Mouse (Mus musculus): ENCODE measurements at regions not wholly inside any gene's neighbourhood (a gene's known extent, or its start where the extent isn't known, plus 50 kb on each side); places are given as distances from the start of the nearest gene placed in this dataset.

DNA sequence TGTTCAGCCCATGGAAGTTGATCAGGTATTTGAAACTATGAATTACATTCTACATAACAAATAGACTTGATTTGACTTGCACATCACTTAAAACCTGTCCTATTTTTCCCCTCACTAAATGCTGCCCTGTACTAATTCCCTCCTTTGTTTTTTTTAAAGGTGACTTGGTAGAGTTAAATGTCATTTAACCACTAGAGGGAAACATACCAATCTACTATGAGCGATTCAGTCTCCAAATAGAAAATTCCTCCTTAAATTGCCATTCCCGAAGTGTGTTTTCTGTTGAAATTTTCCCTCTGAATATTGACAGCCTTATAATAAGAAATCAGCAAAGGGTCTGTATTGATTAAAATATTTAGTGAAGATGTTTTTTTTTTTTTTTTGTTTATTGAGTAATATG is 653.4 kb downstream of the Epha7 start:
- 55% methylated on average over 2 of the region's 2 CpGs for WGBS
- no peaks in the 10 kb centered on the region for H3K27me3 ChIP-seq (ENCODE audit: control insufficient read depth, insufficient read depth, low read length)
- H3K4me3 ChIP-seq (ENCODE audit: control insufficient read depth in 1 of 2, insufficient read depth in 1 of 2, low read depth in 1 of 2, low read length in 2 of 2): no peak overlapping the region
- ATAC-seq (ENCODE audit: insufficient number of reproducible peaks, insufficient read depth, low FRiP score, low read depth): no peak
- H3K4me2 ChIP-seq (ENCODE audit: low read length): no peak overlapping the region
- H3K9me3 ChIP-seq (ENCODE audit: control insufficient read depth, low read length): no peaks in the 10 kb centered on the region
- no peaks in the 10 kb centered on the region for H3K4me1 ChIP-seq (ENCODE audit: control insufficient read depth in 2 of 2, insufficient read depth in 2 of 2, low read length in 2 of 2)
- no peaks in the 10 kb centered on the region for H3K36me3 ChIP-seq (ENCODE audit: control insufficient read depth, insufficient read depth, low read length)
- H3K9ac ChIP-seq (ENCODE audit: low read length): no peak overlapping the region
- no peak overlapping the region for H3K27ac ChIP-seq (replicated peaks in 1 of 2; ENCODE audit: control insufficient read depth in 1 of 2, insufficient read depth in 1 of 2, low read depth in 2 of 2, low read length in 2 of 2)

DNA sequence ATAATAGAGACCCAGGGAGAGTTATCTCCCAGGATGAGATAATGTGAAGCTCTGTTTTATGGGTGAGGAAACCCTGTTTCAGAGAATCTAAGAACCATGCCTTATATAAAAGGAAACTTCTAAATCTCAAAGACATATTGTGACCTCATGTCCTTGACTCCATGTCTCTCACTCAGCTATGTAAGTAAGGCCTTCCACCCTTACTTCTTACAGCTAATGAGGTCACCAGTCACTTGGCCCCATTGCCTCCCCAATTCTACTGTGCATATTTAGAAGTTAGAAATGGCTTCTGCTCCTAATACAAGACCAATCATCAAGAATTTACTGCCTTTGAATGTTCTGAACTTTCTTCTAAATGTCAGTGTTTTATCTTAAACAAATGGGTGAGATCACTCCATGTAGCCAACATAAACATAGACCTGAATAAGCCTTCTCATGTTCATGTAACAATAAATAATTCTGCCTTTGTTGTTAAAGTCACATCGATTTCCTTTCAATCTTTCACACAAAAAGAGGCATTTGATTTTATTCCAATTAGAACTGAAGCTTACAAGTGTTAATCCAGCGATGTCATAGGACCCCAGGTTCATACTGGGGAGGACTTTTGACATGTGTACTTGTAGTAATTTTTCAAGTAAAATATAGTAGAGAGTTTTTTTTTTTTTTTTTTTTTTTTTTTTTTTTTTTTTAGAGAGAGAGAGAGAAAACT is 667.6 kb downstream of the Epha7 start:
- 58% methylated on average over 2 of the region's 2 CpGs for WGBS
- no peak overlapping the region for H3K9ac ChIP-seq (ENCODE audit: low read length)
- H3K4me2 ChIP-seq (ENCODE audit: low read length): no peak overlapping the region
- H3K4me1 ChIP-seq (ENCODE audit: control insufficient read depth in 2 of 2, insufficient read depth in 2 of 2, low read length in 2 of 2): no peaks in the 10 kb centered on the region
- H3K27ac ChIP-seq (replicated peaks in 1 of 2; ENCODE audit: control insufficient read depth in 1 of 2, insufficient read depth in 1 of 2, low read depth in 2 of 2, low read length in 2 of 2): 0 out of 4 replicates have a peak overlapping the region, but pooled peaks of 1 of the 2 experiments have one; percentile 9
- ATAC-seq (ENCODE audit: insufficient number of reproducible peaks, insufficient read depth, low FRiP score, low read depth): no peak
- H3K27me3 ChIP-seq (ENCODE audit: control insufficient read depth, insufficient read depth, low read length): no peaks in the 10 kb centered on the region
- no peaks in the 10 kb centered on the region for H3K36me3 ChIP-seq (ENCODE audit: control insufficient read depth, insufficient read depth, low read length)
- no peak overlapping the region for H3K4me3 ChIP-seq (ENCODE audit: control insufficient read depth in 1 of 2, insufficient read depth in 1 of 2, low read depth in 1 of 2, low read length in 2 of 2)
- no peaks in the 10 kb centered on the region for H3K9me3 ChIP-seq (ENCODE audit: control insufficient read depth, low read length)

DNA sequence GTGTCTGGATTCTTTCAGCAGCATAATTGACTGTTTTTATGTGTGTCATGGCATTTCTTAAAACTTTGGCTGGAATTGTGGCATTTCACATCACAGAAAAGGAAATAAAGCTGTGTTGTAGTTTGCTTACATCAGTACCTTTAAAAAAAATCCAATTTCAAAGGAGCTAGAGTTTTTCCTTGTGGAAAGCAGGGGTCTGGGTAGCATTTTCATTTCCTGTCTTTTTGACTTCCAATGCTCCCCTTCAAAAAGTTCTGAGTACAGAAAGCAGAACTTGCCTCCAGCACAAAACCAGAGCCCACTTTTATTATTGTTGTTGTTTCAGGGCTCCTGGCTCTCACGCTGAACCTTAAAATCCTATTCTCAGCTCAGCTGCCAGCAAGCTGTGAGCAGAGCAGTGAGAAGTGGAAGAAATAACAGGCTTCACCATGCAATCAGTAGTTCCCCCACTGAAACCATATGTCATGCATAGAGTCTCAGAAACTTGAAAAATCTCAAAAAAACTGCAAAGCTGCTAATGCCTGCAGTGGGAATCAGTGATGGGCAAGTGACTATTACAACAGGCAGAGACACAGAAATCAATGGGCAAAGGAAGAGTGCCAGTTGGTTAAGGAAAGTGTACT is 668.3 kb downstream of the Epha7 start:
- no peak overlapping the region for H3K4me2 ChIP-seq (ENCODE audit: low read length)
- no peaks in the 10 kb centered on the region for H3K9me3 ChIP-seq (ENCODE audit: control insufficient read depth, low read length)
- no peak for ATAC-seq (ENCODE audit: insufficient number of reproducible peaks, insufficient read depth, low FRiP score, low read depth)
- no peaks in the 10 kb centered on the region for H3K4me1 ChIP-seq (ENCODE audit: control insufficient read depth in 2 of 2, insufficient read depth in 2 of 2, low read length in 2 of 2)
- H3K4me3 ChIP-seq (ENCODE audit: control insufficient read depth in 1 of 2, insufficient read depth in 1 of 2, low read depth in 1 of 2, low read length in 2 of 2): no peak overlapping the region
- no peaks in the 10 kb centered on the region for H3K27me3 ChIP-seq (ENCODE audit: control insufficient read depth, insufficient read depth, low read length)
- WGBS: 37% methylated on average over 1 of the region's 1 CpGs
- no peak overlapping the region for H3K9ac ChIP-seq (ENCODE audit: low read length)
- peak overlapping the region in 1 of 2 experiments; percentile 17; a peak in 1 of 4 replicates for H3K27ac ChIP-seq (replicated peaks in 1 of 2; ENCODE audit: control insufficient read depth in 1 of 2, insufficient read depth in 1 of 2, low read depth in 2 of 2, low read length in 2 of 2)
- H3K36me3 ChIP-seq (ENCODE audit: control insufficient read depth, insufficient read depth, low read length): no peaks in the 10 kb centered on the region

DNA sequence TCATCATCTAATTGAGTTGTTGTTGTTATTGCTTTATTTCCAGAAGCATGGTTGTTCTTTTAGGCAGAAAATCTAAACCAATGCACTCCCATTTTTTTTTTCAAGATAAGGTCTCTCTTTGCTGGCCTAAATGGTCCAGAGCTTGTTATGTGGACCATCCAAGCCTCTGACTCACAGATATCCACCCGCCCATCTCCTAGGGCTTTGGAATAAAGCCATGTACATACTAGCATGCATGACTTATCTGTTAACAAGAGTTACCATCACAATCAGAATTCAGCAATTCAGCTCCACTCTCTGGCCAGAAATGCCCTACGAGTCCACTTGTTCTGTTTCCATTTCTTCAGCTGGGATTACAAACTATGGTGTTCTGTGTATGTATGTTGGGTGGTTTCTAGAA is 669.5 kb downstream of the Epha7 start:
- H3K36me3 ChIP-seq (ENCODE audit: control insufficient read depth, insufficient read depth, low read length): no peaks in the 10 kb centered on the region
- no peak for ATAC-seq (ENCODE audit: insufficient number of reproducible peaks, insufficient read depth, low FRiP score, low read depth)
- H3K4me2 ChIP-seq (ENCODE audit: low read length): no peak overlapping the region
- no peaks in the 10 kb centered on the region for H3K9me3 ChIP-seq (ENCODE audit: control insufficient read depth, low read length)
- no peaks in the 10 kb centered on the region for H3K4me1 ChIP-seq (ENCODE audit: control insufficient read depth in 2 of 2, insufficient read depth in 2 of 2, low read length in 2 of 2)
- H3K27me3 ChIP-seq (ENCODE audit: control insufficient read depth, insufficient read depth, low read length): no peaks in the 10 kb centered on the region
- WGBS: 74% methylated on average over 2 of the region's 2 CpGs
- H3K27ac ChIP-seq (replicated peaks in 1 of 2; ENCODE audit: control insufficient read depth in 1 of 2, insufficient read depth in 1 of 2, low read depth in 2 of 2, low read length in 2 of 2): no peak overlapping the region
- no peak overlapping the region for H3K9ac ChIP-seq (ENCODE audit: low read length)
- no peak overlapping the region for H3K4me3 ChIP-seq (ENCODE audit: control insufficient read depth in 1 of 2, insufficient read depth in 1 of 2, low read depth in 1 of 2, low read length in 2 of 2)

DNA sequence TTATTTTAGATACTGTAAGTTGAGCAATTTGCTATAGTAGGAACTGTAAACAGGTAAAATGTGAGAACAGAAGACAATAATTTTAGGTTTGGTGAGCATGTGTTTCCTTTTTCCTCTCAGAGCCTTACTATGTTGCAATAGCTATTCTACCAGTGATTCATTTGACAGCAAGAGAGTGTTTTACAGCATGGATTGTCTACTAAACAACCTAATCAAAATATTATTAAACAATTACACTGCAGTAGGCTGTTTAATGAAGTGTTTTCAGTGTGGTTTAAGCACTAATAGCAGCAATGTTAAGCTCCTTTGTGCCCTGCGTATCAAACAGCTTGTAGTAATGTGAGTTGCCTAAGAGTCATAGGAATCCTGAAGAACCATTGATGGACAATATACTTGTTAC is 687.9 kb downstream of the Epha7 start:
- Histone ChIP-seq H3K27ac (replicated peaks in 1 of 2; ENCODE audit: control insufficient read depth in 1 of 2, insufficient read depth in 1 of 2, low read depth in 2 of 2, low read length in 2 of 2) (no peak overlapping the region), H3K9ac (ENCODE audit: low read length) (no peak overlapping the region), H3K36me3 (ENCODE audit: control insufficient read depth, insufficient read depth, low read length) (no peaks in the 10 kb centered on the region), H3K27me3 (ENCODE audit: control insufficient read depth, insufficient read depth, low read length) (no peaks in the 10 kb centered on the region), H3K4me3 (ENCODE audit: control insufficient read depth in 1 of 2, insufficient read depth in 1 of 2, low read depth in 1 of 2, low read length in 2 of 2) (no peak overlapping the region), H3K4me2 (ENCODE audit: low read length) (no peak overlapping the region), H3K9me3 (ENCODE audit: control insufficient read depth, low read length) (no peaks in the 10 kb centered on the region), H3K4me1 (ENCODE audit: control insufficient read depth in 2 of 2, insufficient read depth in 2 of 2, low read length in 2 of 2) (no peaks in the 10 kb centered on the region)
- WGBS: 86% methylated on average over 1 of the region's 1 CpGs
- no peak for ATAC-seq (ENCODE audit: insufficient number of reproducible peaks, insufficient read depth, low FRiP score, low read depth)

DNA sequence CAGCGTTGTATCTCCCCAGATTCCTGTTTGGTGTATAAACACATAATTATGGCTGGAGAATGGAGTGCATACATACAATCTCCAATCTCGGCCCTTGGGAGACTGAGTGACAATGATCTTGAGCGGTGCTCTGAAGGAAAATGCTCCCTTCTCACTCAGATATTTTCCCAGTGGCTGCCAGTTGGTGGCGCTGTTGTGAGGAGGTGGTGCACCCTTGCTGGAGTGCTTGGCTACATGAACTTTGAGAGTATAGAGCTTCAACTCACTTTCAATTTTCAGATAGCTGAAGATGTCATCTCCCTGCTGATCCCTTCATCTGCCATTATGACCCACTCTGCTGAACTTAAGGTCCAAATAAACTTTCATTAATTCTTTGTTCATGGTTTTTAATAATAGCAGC is 712.1 kb downstream of the Epha7 start:
- no peak overlapping the region for H3K27ac ChIP-seq (replicated peaks in 1 of 2; ENCODE audit: control insufficient read depth in 1 of 2, insufficient read depth in 1 of 2, low read depth in 2 of 2, low read length in 2 of 2)
- H3K9me3 ChIP-seq (ENCODE audit: control insufficient read depth, low read length): no peaks in the 10 kb centered on the region
- H3K4me2 ChIP-seq (ENCODE audit: low read length): no peak overlapping the region
- no peaks in the 10 kb centered on the region for H3K4me1 ChIP-seq (ENCODE audit: control insufficient read depth in 2 of 2, insufficient read depth in 2 of 2, low read length in 2 of 2)
- WGBS: 53% methylated on average over 4 of the region's 4 CpGs
- H3K36me3 ChIP-seq (ENCODE audit: control insufficient read depth, insufficient read depth, low read length): no peaks in the 10 kb centered on the region
- no peaks in the 10 kb centered on the region for H3K27me3 ChIP-seq (ENCODE audit: control insufficient read depth, insufficient read depth, low read length)
- no peak overlapping the region for H3K4me3 ChIP-seq (ENCODE audit: control insufficient read depth in 1 of 2, insufficient read depth in 1 of 2, low read depth in 1 of 2, low read length in 2 of 2)
- no peak overlapping the region for H3K9ac ChIP-seq (ENCODE audit: low read length)
- no peak for ATAC-seq (ENCODE audit: insufficient number of reproducible peaks, insufficient read depth, low FRiP score, low read depth)

DNA sequence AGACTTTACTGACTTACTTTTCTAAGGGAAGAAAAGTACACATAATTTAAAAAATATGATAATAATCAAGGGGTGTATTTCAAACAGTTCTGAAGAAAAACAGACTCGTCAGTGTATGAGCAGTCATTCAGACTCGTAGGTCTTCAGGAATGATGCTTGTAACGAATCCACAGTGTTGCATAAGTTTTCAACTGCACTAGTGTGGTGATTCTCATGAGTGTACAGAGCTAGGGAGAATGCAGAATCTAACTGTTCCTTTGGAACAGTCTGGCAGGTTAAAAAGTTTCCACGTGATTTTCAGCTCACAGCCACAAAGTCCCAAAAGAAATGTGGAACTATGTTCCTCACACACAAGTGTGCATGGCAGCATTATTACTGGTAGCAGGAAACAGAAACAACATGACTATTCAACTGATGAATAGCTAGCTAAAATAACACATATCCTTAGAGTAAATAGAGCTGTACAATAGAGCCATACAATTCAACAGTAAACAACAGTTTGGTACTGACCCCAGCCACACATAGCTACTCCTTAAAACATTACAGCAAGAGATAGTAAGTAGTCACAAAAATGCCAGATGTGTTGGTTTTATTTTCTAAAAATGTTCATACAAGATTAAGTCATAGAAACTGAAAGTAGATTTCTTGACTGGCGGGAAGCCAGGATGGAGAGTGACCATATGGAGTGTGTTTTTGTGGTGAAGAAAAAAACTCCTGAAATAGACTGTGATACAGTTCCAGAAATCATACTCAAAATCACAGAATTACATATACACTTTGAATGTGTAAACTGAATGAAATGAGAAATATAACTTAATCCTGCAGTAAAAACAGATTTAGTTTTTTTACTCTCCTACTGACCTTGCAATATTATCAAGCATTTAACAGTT is 713.1 kb downstream of the Epha7 start:
- no peaks in the 10 kb centered on the region for H3K36me3 ChIP-seq (ENCODE audit: control insufficient read depth, insufficient read depth, low read length)
- no peak overlapping the region for H3K27ac ChIP-seq (replicated peaks in 1 of 2; ENCODE audit: control insufficient read depth in 1 of 2, insufficient read depth in 1 of 2, low read depth in 2 of 2, low read length in 2 of 2)
- H3K27me3 ChIP-seq (ENCODE audit: control insufficient read depth, insufficient read depth, low read length): no peaks in the 10 kb centered on the region
- H3K4me2 ChIP-seq (ENCODE audit: low read length): no peak overlapping the region
- no peak for ATAC-seq (ENCODE audit: insufficient number of reproducible peaks, insufficient read depth, low FRiP score, low read depth)
- H3K4me1 ChIP-seq (ENCODE audit: control insufficient read depth in 2 of 2, insufficient read depth in 2 of 2, low read length in 2 of 2): no peaks in the 10 kb centered on the region
- H3K9me3 ChIP-seq (ENCODE audit: control insufficient read depth, low read length): no peaks in the 10 kb centered on the region
- H3K9ac ChIP-seq (ENCODE audit: low read length): no peak overlapping the region
- WGBS: 73% methylated on average over 5 of the region's 5 CpGs
- H3K4me3 ChIP-seq (ENCODE audit: control insufficient read depth in 1 of 2, insufficient read depth in 1 of 2, low read depth in 1 of 2, low read length in 2 of 2): no peak overlapping the region

Data from heart, embryonic 14.5 days (tissue).